Mouse (Mus musculus): ENCODE data around the gene Mmp27. TPM values are rescaled to one million over a fixed set of nuclear protein-coding genes. Genes with fewer than 3 reads are reported as not detected.

Mmp27 gene
- polyA plus RNA-seq, 2 experiments = 0.05 to 0.12 TPM

- Histone ChIP-seq H3K4me1 (ENCODE audit: control insufficient read depth, insufficient read depth, low read length) (no peaks in the 10 kb centered on the region), H3K27ac (replicated peaks; ENCODE audit: low read depth, low read length) (0 out of 2 replicates have a peak overlapping the region, but pooled peaks have one; percentile 19), H3K4me3 (replicated peaks; ENCODE audit: low read length) (peak overlapping the region; percentile 31), H3K4me2 (replicated peaks; ENCODE audit: low read depth, low read length, severe bottlenecking) (peak overlapping the region; percentile 53), H3K9ac (ENCODE audit: low read depth, low read length, severe bottlenecking) (peak overlapping the region; percentile 48; the same call in 1 of the 2 replicates), H3K9me3 (ENCODE audit: control insufficient read depth, low read length) (no peaks in the 10 kb centered on the region), H3K36me3 (ENCODE audit: control insufficient read depth, insufficient read depth, low read length) (no peaks in the 10 kb centered on the region), H3K27me3 (ENCODE audit: control insufficient read depth, insufficient read depth, low read length) (no peaks in the 10 kb centered on the region)
- DNase-seq (ENCODE audit: low spot score) (peak; percentile 90), ATAC-seq (ENCODE audit: low FRiP score, low read depth) (peak; percentile 95)
- WGBS = 11% methylated on average over 6 of the region's 6 CpGs
- TF ChIP-seq POLR2A (IDR thresholded peaks at IDR 0.05; ENCODE audit: borderline replicate concordance, extremely low read depth, insufficient read depth, insufficient read length) = no peak
These were observed 23.8 kb downstream of the Mmp27 start for GRCm38 (mm10) chr9:7594816-7595540.

- no peaks in the 10 kb centered on the region for H3K9me3 ChIP-seq (ENCODE audit: control insufficient read depth, low read length)
- TF ChIP-seq POLR2A (IDR thresholded peaks at IDR 0.05; ENCODE audit: borderline replicate concordance, extremely low read depth, insufficient read depth, insufficient read length) = no peak
- H3K4me2 ChIP-seq (replicated peaks; ENCODE audit: low read depth, low read length, severe bottlenecking) = no peak overlapping the region
- no peaks in the 10 kb centered on the region for H3K36me3 ChIP-seq (ENCODE audit: control insufficient read depth, insufficient read depth, low read length)
- no peak overlapping the region for H3K4me3 ChIP-seq (replicated peaks; ENCODE audit: low read length)
- H3K27ac ChIP-seq (replicated peaks; ENCODE audit: low read depth, low read length) = no peak overlapping the region
- peak; percentile 62 for DNase-seq (ENCODE audit: low spot score)
- H3K4me1 ChIP-seq (ENCODE audit: control insufficient read depth, insufficient read depth, low read length) = no peaks in the 10 kb centered on the region
- WGBS = 2% methylated on average over 3 of the region's 3 CpGs
- H3K9ac ChIP-seq (ENCODE audit: low read depth, low read length, severe bottlenecking) = no peak overlapping the region
- peak; percentile 30; the same call in 1 of the 2 replicates for ATAC-seq (ENCODE audit: low FRiP score, low read depth)
- H3K27me3 ChIP-seq (ENCODE audit: control insufficient read depth, insufficient read depth, low read length) = no peaks in the 10 kb centered on the region
These were observed 32.0 kb downstream of the Mmp27 start for GRCm38 (mm10) chr9:7602982-7603742.

GRCm38 (mm10) chr9:7604005-7604404 lies 32.8 kb downstream of the Mmp27 start:
- no peak overlapping the region for H3K27ac ChIP-seq (replicated peaks; ENCODE audit: low read depth, low read length)
- no peaks in the 10 kb centered on the region for H3K36me3 ChIP-seq (ENCODE audit: control insufficient read depth, insufficient read depth, low read length)
- H3K9me3 ChIP-seq (ENCODE audit: control insufficient read depth, low read length) = no peaks in the 10 kb centered on the region
- no peak overlapping the region for H3K4me3 ChIP-seq (replicated peaks; ENCODE audit: low read length)
- TF ChIP-seq POLR2A (IDR thresholded peaks at IDR 0.05; ENCODE audit: borderline replicate concordance, extremely low read depth, insufficient read depth, insufficient read length) = no peak
- H3K4me2 ChIP-seq (replicated peaks; ENCODE audit: low read depth, low read length, severe bottlenecking) = no peak overlapping the region
- 68% methylated on average over 6 of the region's 6 CpGs for WGBS
- no peaks in the 10 kb centered on the region for H3K27me3 ChIP-seq (ENCODE audit: control insufficient read depth, insufficient read depth, low read length)
- no peak for DNase-seq (ENCODE audit: low spot score)
- H3K4me1 ChIP-seq (ENCODE audit: control insufficient read depth, insufficient read depth, low read length) = no peaks in the 10 kb centered on the region
- no peak for ATAC-seq (ENCODE audit: low FRiP score, low read depth)
- no peak overlapping the region for H3K9ac ChIP-seq (ENCODE audit: low read depth, low read length, severe bottlenecking)

DNA sequence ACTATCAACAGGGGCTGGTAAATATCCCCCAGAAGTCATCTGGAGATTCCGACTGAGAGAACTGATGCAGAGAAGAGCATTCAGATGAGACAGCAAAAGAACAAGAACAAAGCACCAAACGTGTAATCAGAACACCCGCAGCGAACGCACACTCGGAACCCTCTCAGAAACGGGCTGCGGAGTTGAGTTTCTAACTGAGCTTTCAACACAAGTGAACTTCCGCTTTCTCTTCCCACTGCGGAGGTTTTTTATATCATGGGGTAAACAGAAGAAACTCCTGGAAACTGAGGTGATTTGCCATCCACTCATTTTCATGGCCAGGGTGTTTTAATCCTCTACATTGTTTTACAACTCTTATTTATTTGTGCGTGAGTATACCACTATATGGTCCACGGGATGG lies 34.4 kb downstream of the Mmp27 start:
- Histone ChIP-seq H3K9ac (ENCODE audit: low read depth, low read length, severe bottlenecking) (no peak overlapping the region), H3K4me2 (replicated peaks; ENCODE audit: low read depth, low read length, severe bottlenecking) (no peak overlapping the region), H3K9me3 (ENCODE audit: control insufficient read depth, low read length) (no peaks in the 10 kb centered on the region), H3K36me3 (ENCODE audit: control insufficient read depth, insufficient read depth, low read length) (no peaks in the 10 kb centered on the region), H3K27me3 (ENCODE audit: control insufficient read depth, insufficient read depth, low read length) (no peaks in the 10 kb centered on the region), H3K27ac (replicated peaks; ENCODE audit: low read depth, low read length) (no peak overlapping the region), H3K4me1 (ENCODE audit: control insufficient read depth, insufficient read depth, low read length) (no peaks in the 10 kb centered on the region), H3K4me3 (replicated peaks; ENCODE audit: low read length) (no peak overlapping the region)
- ATAC-seq (ENCODE audit: low FRiP score, low read depth) (no peak), DNase-seq (ENCODE audit: low spot score) (no peak)
- 88% methylated on average over 12 of the region's 12 CpGs for WGBS
- TF ChIP-seq POLR2A (IDR thresholded peaks at IDR 0.05; ENCODE audit: borderline replicate concordance, extremely low read depth, insufficient read depth, insufficient read length) = no peak

DNA sequence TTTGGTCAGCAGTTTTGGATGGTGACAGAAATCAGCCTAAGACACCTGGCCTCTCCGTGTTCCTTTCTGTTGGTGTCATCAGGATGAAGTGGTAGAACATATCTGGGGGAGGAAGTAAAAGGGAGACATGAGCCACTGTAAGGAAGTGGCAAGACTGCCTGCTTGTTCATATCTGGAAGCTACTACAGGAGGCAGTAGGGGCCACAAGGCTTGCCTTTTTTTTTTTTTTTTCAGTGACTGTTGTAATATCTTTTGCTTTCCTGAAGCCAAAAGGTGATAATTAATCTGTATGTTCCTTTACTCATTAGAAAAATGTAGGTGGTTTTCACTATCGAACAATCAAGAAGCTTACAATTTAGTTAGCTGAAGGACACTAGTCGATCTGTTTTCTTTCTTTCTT lies 51.4 kb downstream of the Mmp27 start:
- H3K27ac ChIP-seq (replicated peaks; ENCODE audit: low read depth, low read length) = no peak overlapping the region
- 77% methylated on average over 3 of the region's 3 CpGs for WGBS
- no peak overlapping the region for H3K4me2 ChIP-seq (replicated peaks; ENCODE audit: low read depth, low read length, severe bottlenecking)
- DNase-seq (ENCODE audit: low spot score) = no peak
- no peaks in the 10 kb centered on the region for H3K4me1 ChIP-seq (ENCODE audit: control insufficient read depth, insufficient read depth, low read length)
- no peaks in the 10 kb centered on the region for H3K36me3 ChIP-seq (ENCODE audit: control insufficient read depth, insufficient read depth, low read length)
- no peak overlapping the region for H3K9ac ChIP-seq (ENCODE audit: low read depth, low read length, severe bottlenecking)
- H3K4me3 ChIP-seq (replicated peaks; ENCODE audit: low read length) = no peak overlapping the region
- ATAC-seq (ENCODE audit: low FRiP score, low read depth) = no peak
- TF ChIP-seq POLR2A (IDR thresholded peaks at IDR 0.05; ENCODE audit: borderline replicate concordance, extremely low read depth, insufficient read depth, insufficient read length) = no peak
- H3K9me3 ChIP-seq (ENCODE audit: control insufficient read depth, low read length) = no peaks in the 10 kb centered on the region
- no peaks in the 10 kb centered on the region for H3K27me3 ChIP-seq (ENCODE audit: control insufficient read depth, insufficient read depth, low read length)

Data from limb, embryonic 14.5 days (tissue).